Mouse (Mus musculus) neural tube, embryonic 15.5 days (tissue): ENCODE measurements around the gene Pou4f1. TPM values are rescaled to one million over a fixed set of nuclear protein-coding genes. Genes with fewer than 3 reads are reported as not detected.

Experiments used
- ATAC-seq: fragments of 200-750 bp; cut with Nextera tagmentation; 2 replicates; pipeline ENCODE4 v1.8.0; 2017; ENCODE audit warnings: mild to moderate bottlenecking, moderate TSS enrichment, moderate library complexity; ENCODE audit not compliant: low FRiP score
- H3K27ac ChIP-seq: fragments of 300-500 bp; sonication (generic); replicated peaks from 2 replicates; pipeline ENCODE4 v1.5.1; 2015; ENCODE audit warnings: mild to moderate bottlenecking, inconsistent platforms
- H3K27me3 ChIP-seq: fragments of 300-500 bp; sonication (generic); replicated peaks from 2 replicates; pipeline ENCODE4 v1.6.1; 2015; ENCODE audit warnings: inconsistent platforms
- H3K36me3 ChIP-seq: fragments of 300-500 bp; sonication (generic); 2 replicates; pipeline ENCODE4 v1.6.1; 2015; ENCODE audit warnings: inconsistent platforms
- H3K4me1 ChIP-seq: fragments of 300-500 bp; sonication (generic); 2 replicates; pipeline ENCODE4 v1.6.1; 2015; ENCODE audit warnings: inconsistent platforms
- H3K4me2 ChIP-seq: fragments of 300-500 bp; sonication (generic); 2 replicates; pipeline ENCODE4 v1.6.1; 2015; ENCODE audit warnings: inconsistent platforms, mild to moderate bottlenecking, moderate library complexity
- H3K4me3 ChIP-seq: fragments of 300-500 bp; sonication (generic); replicated peaks from 2 replicates; pipeline ENCODE4 v1.5.1; 2015; ENCODE audit warnings: mild to moderate bottlenecking, inconsistent platforms
- H3K9ac ChIP-seq: fragments of 300-500 bp; sonication (generic); replicated peaks from 2 replicates; pipeline ENCODE4 v1.6.1; 2015; ENCODE audit warnings: mild to moderate bottlenecking, inconsistent platforms
- H3K9me3 ChIP-seq: fragments of 300-500 bp; sonication (generic); replicated peaks from 2 replicates; pipeline ENCODE4 v1.6.1; 2016; ENCODE audit warnings: inconsistent platforms
- WGBS: fragments of 180-500 bp; shearing (Covaris S2); methylation state at CpG from one replicate; pipeline ENCODE4 v1.1.7; 2015; ENCODE audit warnings: mixed read lengths; 5-methylcytosine and 5-hydroxymethylcytosine counted together
- polyA plus RNA-seq: library from polyadenylated mRNA; unstranded; fragments of >200 nt; fragmentation: Nextera tagmentation; extraction: Ambion mirVana; gene quantifications from 2 replicates; pipeline ENCODE4 v1.2.1, GENCODE M21; 2015

The Pou4f1 gene
- polyA plus RNA-seq, 1 experiment from 2014 or later = 73.4 TPM

GRCm38 (mm10) chr14:104434293-104434692 lies 33.5 kb downstream of the Pou4f1 start:
- Histone ChIP-seq H3K4me2 (no peak overlapping the region), H3K4me1 (no peaks in the 10 kb centered on the region), H3K36me3 (no peaks in the 10 kb centered on the region), H3K27ac (no peak overlapping the region), H3K9ac (no peak overlapping the region), H3K9me3 (no peaks in the 10 kb centered on the region), H3K4me3 (no peak overlapping the region), H3K27me3 (no peaks in the 10 kb centered on the region; the same call in 1 of the 2 replicates)
- 67% methylated on average over 2 of the region's 2 CpGs for WGBS
- no peak for ATAC-seq

GRCm38 (mm10) chr14:104430819-104431218 lies 37.0 kb downstream of the Pou4f1 start:
- no peaks in the 10 kb centered on the region for H3K9me3 ChIP-seq
- no peak for ATAC-seq
- H3K4me1 ChIP-seq = no peaks in the 10 kb centered on the region
- H3K27ac ChIP-seq = no peak overlapping the region
- H3K9ac ChIP-seq = no peak overlapping the region
- no peaks in the 10 kb centered on the region for H3K36me3 ChIP-seq
- H3K4me3 ChIP-seq = no peak overlapping the region
- no peak overlapping the region for H3K4me2 ChIP-seq
- 84% methylated on average over 4 of the region's 4 CpGs for WGBS
- H3K27me3 ChIP-seq = no peaks in the 10 kb centered on the region; the same call in 1 of the 2 replicates

GRCm38 (mm10) chr14:104423688-104424470 lies 43.9 kb downstream of the Pou4f1 start:
- WGBS = 33% methylated on average over 14 of the region's 14 CpGs
- Histone ChIP-seq H3K27me3 (no peaks in the 10 kb centered on the region; the same call in 1 of the 2 replicates), H3K27ac (no peak overlapping the region), H3K4me2 (no peak overlapping the region), H3K4me3 (no peak overlapping the region), H3K4me1 (no peaks in the 10 kb centered on the region; the same call in none of the 2 replicates), H3K9me3 (no peaks in the 10 kb centered on the region), H3K9ac (no peak overlapping the region), H3K36me3 (no peaks in the 10 kb centered on the region)
- ATAC-seq = no peak

Other genes starting within 250 kb of the Pou4f1 start
- 30.7 and 32.3 TPM in 2 replicates for gene Rnf219, start 54.6 kb upstream of the Pou4f1 start, polyA plus RNA-seq